Mouse (Mus musculus) CD4-positive helper T cell, adult 2 months (primary cell): ENCODE measurements around the gene Klhl33.
"Not testable (repeated sequence)": the region's sequence is repeated elsewhere in the genome, so short reads cannot be mapped to it uniquely, and the experiment has no call there.

ENCODE experiments used
- DNase-seq: peaks from one replicate; pipeline ENCODE4 v3.0.0-alpha.2; 2012; ENCODE audit warnings: low read depth, missing footprints, low spot score

The Klhl33 gene

DNA sequence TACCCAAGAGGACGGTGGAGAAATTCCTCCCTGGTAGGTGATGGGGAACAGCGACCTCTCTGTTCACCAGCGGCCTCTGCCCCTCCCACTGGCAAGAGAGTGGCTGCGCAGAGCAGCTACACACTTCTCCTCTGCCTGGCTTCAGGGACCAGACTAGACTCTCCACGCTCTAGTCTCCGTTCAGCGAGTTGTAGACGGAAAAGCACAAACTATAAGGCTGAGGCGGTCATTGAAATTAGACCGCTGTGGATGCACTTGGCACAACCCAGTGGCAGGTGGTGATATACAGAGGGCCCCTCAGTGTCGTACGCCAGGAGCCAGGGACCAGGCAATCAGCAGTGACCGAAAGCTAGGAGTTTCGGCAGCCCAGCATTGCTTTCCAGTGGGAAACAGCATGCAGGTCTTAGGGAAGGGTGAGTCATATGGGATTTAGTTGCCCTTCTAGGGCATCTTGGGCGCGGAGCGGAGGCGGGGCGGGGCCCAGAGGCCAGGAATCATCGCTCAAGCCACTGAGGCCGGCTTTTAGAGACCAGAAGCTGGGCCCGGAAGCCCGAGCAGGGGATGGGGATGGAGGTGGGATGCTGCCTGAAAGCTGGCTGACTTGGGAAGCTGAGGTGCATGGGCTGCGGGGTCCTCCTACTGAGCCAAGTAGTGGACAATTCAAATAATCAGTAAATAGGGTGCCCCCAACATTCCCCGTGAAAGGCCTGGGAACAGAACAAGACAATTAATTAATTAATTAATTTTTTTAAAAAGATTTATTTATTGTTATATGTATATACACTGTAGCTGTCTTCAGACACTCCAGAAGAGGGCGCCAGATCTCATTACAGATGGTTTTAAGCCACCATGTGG lies 6.9 kb upstream of the Klhl33 start:
- no peak for DNase-seq

- DNase-seq, result not testable (repeated sequence)
These were observed 685 bp upstream of the Klhl33 start for GRCm38 (mm10) chr14:50897992-50898391.

- DNase-seq, result no peak
These were observed 447 bp downstream of the Klhl33 start for GRCm38 (mm10) chr14:50896747-50897373.

DNA sequence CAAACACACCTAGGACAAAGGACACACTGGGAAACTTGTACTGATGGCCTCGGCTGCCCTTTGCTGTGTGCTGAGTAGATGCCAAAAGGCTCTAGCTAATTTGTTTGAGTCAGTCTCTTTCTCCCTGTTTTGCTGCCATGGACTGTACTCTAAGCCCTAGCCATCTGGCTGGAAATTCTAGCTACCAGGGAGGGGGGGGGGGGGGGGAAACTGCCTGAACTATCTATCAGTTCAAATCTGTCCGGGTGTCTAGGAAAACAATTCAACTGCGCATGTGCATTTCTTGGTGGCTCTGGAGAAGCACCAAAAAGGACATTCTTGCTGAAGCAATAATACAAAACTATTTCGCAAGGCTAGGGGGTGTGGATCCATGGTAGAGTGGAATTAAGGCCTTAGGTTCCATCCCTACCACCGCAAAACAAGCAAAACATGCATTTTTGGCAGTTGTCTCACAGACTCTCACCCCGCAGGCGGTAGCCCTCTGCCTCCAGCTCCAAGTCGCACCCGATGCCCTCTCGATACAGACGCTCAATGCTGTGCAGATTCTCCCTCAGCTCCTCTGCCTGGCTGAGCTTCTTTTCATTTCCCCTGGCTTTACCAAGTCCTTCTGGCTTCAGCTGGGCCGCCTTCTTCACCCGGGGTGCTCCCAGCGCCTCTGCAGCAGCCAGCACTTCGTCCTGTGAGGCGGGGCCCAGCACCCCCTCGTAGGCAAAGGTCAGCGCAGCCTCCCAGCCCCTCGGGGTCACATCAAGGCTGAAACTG lies 1.1 kb downstream of the Klhl33 start:
- no peak for DNase-seq

DNA sequence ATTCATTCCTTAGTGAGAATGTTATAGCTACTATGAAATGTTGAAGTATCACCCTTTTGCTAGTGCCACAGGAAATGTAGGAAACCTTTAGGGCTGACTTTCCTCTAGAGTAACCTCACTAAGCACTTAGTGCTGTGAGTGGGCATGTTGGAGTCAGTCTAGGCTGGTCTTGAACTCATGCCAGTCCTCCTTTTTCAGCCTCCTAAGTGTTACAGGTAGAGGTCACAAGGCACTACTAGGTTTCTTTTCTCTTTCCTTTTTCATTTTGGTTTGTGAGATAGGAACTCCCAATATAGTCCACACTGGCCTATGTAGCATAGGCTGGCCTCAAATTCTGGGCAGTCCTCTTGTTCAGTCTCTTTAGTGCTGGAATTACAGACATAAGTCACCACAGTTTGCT lies 1.9 kb downstream of the Klhl33 start:
- no peak for DNase-seq

DNA sequence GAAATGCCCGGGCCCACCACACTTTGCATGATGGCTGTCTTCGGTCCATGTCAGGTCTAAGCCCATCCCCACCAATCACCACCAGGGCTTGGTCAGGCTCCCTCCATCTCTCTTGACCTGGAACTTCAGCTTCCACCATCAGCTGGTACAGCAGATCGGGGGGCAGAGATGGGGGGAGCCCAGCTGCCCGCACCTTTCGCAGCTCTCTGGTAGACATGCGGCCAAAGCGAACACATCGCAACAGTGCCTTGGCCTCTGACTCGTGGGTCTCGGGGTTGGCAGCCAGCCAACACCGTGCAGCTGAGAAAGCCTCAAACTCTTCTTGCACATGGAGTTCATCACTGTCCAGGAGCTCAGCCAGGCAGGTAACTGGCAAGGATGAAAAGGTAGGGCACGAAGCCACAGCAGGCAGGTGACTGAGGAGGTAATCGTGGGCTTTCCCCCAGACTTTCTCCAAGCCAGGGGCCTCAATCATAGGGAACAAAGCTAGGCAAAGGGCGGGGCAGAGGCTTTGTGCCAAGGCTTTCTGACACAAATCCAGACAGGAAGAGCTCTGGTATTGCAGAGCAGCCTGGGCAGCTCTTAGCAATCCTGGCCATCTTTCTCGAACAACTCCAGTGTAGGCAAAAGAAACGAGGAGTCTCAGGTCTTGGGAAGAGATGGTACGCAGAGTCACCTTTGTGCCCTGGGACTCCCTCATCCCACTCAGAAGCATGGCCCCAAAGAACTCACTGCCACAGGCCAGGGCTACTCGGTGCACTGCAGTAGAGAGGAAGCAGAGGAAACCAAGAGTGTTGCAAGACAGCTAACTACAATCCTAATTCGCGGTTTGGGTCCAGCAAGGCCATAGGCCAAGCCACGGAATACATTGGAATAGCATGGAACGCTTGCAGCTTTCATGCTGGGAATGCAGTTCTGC lies 4.5 kb downstream of the Klhl33 start:
- no peak for DNase-seq

- no peak for DNase-seq
These were observed 5.2 kb downstream of the Klhl33 start for GRCm38 (mm10) chr14:50892091-50892490.

- no peak for DNase-seq
These were observed 5.7 kb downstream of the Klhl33 start for GRCm38 (mm10) chr14:50891621-50892020.

GRCm38 (mm10) chr14:50876236-50876950 lies 20.9 kb downstream of the Klhl33 start:
- DNase-seq, result no peak

- DNase-seq, result no peak
These were observed 21.6 kb downstream of the Klhl33 start for GRCm38 (mm10) chr14:50875591-50876230.

DNA sequence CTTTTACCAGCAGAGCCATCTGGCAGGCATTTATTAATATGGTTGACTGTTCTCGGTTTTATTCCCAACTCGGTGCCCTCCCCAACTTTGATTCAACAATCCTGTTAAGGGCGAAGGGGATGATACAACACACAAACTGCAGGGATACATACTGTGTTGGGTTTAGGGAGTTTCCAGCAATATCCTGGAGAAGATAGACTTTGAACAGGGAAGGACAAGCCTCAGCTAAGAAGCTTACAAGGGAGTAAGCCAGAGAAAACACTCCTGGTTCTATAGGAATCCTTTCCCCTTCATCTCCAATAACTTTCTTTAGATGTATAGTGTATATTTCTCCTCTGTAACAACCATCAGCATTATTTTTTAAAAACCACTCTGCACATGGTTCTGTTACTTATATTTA lies 22.1 kb downstream of the Klhl33 start:
- no peak for DNase-seq

DNA sequence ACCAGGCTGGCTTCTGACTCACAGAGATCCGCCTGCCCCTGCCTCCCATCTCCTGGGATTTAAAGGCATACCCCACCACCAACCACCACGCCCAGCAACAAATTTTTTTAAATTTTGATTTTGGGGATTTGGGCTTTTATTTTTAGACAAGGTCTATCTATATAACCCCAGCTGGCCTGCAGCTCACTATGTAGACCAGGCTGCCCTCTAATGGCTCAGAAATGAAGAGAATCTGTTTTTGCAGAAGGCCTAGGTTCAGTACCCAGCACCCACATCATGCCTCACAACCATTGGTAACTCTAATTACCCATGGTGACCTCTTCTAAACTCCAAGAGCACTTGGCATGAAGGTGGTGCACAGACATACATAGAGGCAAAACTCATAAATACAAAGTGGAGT lies 26.0 kb downstream of the Klhl33 start:
- DNase-seq, result peak; percentile 13

DNA sequence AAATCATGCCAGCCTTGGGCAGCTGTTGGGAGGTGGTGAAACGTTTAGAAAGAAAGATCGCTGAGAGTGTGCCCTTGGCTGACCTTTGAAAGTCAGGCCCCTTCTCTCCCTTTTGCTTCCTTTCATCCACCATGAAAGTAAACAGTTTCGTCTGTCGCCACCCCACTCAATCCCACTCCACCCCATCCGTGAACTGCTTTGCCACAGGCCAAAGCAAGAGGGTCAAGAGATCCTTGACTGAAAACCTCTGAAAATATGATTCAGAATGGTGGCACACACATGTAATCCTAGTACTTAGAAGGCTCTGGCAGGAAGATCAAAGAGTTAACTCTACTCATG lies 26.5 kb downstream of the Klhl33 start:
- no peak for DNase-seq

DNA sequence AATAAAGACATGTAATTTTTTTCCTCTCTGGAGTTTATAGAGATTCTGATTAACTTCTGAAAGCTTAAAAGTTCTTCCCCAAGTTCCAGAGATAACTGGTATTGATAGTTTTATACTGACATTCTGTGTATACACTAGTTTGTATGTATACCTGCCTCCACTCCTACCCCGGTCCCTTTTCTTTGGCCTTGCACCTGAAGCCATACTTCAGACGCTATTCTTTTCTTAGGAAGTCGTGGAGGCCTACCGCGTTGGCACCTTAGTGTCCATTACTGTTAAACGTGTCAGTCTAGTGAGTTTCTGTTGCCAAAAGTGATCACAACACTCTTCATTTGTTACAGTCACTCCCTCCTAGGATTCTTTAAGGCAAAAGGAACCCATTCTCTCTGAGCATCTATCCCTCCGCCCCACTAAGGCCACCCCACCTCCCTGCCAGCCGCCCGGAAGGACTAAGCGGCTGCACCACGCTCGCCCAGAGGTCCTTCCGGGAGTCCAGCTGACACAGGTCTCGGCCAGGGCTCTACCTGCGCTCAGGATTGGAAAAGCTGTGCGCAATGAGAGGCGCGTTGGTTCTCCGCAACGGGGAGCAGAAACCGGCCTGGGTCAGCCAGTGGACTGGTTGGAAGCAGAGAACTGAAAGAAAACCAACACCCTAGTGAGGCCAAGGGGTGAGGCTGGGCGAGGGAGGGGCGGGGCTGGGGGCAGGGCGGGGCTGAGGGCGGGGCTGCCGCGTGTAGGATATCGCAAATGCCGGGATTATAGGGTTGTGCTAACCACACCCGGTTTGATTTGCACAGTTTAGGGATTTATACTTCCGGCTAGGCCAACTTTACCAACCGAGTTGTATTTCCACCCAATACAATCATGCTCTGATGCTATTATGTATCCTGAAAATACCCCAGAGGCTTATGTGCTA lies 27.2 kb downstream of the Klhl33 start, which contains the start of gene Tep1:
TSS of gene Tep1 (minus strand) at position 672 of the 916 bp plus-strand sequence.
- peak; percentile 85 for DNase-seq

- DNase-seq, result no peak
These were observed 28.7 kb downstream of the Klhl33 start for GRCm38 (mm10) chr14:50868656-50869055.

- no peak for DNase-seq
These were observed 29.1 kb downstream of the Klhl33 start for GRCm38 (mm10) chr14:50868211-50868610.

DNA sequence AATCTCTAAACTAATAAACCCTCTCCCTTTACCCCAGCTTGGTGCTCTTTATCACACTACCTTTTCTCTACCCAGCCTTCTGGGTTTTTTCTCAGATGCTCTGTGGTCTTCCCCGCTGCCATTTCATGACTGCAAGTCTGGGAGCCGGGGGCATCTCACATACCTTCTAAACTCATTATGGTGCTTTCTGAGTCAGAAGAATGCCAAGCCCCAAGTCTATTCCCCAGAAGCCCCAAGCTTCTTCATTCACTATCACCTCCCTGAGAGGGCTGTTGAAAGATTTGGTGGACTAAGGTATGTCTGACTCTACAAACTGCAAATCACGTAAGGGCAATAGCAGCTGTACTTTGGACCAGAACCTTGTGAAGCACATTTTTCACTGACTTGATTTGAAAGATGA lies 30.3 kb downstream of the Klhl33 start:
- no peak for DNase-seq

- not testable (repeated sequence) for DNase-seq
These were observed 32.3 kb downstream of the Klhl33 start for GRCm38 (mm10) chr14:50865005-50865404.

GRCm38 (mm10) chr14:50862641-50863040 lies 34.7 kb downstream of the Klhl33 start:
- no peak for DNase-seq
